Mouse (Mus musculus) ZHBTc4 (cell line): ENCODE data around the gene Tom1l2.

Experiments used
- DNase-seq: peaks from one replicate; pipeline ENCODE4 v3.0.0-alpha.2; 2011; ENCODE audit warnings: low read depth, low spot score

The Tom1l2 gene

GRCm38 (mm10) chr11:60346537-60346936 is 6.2 kb downstream of the Tom1l2 start:
- DNase-seq = no peak

DNA sequence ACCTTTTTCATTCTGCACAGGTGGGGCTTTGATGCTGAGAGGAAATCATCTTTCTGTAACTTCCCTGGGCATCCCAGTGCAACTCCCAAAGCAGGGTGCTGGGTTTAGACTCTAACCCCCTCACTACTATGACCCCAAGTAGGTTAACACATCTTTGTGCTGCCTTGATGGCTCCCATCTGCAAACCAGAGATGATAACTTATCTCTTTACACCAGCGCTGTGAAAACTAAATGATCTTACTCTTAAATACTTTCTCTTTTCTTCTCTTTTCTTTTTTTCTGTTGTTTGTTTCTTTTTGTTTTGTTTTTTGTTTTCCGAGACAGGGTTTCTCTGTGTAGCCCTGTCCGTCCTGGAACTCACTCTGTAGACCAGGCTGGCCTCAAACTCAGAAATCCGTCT is 6.8 kb downstream of the Tom1l2 start:
- no peak for DNase-seq

DNA sequence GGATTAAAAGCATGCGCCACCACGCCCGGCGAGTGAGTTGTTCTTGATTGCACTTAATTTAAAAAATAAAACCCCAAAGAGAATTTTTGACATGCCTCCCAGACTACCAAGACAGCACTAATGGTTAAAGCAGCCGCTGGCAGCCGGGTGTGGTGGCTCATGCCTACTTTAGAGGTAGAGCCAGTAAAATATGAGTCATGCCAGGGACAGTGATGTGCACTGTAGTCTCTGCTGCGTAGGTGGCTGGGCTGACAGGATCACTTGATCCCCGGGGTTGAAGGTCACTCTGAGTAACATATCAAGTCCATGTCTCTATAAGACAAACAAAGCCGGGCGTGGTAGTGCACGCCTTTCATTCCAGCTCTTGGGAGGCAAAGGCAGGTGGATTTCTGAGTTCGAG is 13.3 kb downstream of the Tom1l2 start:
- peak; percentile 84 for DNase-seq

GRCm38 (mm10) chr11:60338291-60338690 is 14.4 kb downstream of the Tom1l2 start:
- peak; percentile 83 for DNase-seq

DNA sequence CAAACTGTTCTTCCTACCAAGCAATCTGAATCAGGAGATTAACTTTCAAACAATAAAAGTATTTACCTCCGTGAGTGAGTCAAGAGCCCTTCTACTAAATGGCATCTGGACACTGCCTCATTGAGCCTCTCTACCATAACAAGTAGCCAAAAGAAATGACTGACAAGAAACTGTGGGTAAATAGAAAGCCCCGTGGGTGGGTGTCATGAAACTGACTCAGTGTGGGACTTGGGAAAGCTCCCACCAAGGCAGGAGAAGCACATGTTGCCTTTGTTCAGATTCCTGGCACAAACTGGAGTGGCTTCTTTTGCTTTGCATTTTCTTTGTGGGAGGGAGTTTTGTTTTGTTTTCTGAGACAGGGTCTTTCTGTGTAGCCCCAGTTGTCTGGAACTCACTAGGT is 16.9 kb downstream of the Tom1l2 start:
- no peak for DNase-seq

DNA sequence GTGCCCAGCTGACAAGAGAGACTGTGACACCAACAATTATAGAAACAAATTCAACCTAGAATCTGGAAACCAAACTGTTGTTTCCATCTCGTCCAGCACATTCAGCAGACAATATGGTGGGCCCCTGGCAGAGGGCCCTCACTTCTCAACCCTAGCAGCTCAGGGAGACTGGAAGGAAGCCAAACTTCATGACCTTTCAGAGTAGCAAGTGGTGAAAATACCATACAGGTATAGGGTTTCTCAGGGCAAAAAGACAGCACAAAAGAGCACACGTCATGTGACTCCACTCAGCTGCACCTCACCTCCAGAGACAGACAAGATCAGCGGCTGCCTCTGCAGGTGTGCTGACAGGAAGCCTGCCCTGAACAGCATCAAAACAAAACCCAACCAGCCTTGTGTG is 18.6 kb downstream of the Tom1l2 start:
- no peak for DNase-seq

DNA sequence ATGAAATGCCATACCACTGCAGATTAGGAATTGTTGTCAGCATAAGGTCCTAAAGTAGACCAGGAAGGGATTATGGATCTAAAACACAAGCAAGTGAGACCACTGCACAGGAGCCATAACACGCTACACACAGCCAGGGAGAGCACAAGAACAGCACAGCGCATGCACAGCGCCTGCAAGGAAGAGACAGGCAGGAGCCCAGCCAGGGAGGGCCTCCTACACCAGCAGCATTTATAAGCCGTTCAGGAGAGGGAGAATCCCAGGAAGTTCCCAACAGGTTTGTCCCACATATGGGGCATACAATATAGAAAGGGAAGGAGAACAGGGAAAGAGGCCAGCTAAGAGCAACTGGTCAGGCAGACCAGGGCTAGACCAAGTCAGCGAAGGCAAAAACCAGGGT is 19.2 kb downstream of the Tom1l2 start:
- no peak for DNase-seq

DNA sequence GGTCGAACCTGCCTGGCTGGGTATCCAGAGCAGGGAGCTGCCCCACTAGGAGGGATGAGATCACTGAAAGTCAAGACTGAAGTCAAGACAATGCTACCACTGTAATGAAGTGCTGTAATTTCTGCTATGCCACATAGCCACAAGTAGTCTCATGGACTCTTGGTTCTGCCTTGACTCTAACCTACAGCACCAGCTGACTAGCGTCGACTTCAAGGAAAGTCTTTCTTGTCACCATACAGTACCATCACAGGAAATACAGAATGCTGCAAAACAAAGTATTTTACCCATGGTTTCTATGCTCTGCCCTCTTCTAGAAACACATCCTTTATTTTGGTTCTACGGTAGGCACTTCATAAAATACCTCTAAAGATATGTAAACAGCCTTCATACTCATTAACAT is 22.2 kb downstream of the Tom1l2 start:
- DNase-seq = no peak

GRCm38 (mm10) chr11:60323731-60324130 is 29.0 kb downstream of the Tom1l2 start:
- DNase-seq = no peak

DNA sequence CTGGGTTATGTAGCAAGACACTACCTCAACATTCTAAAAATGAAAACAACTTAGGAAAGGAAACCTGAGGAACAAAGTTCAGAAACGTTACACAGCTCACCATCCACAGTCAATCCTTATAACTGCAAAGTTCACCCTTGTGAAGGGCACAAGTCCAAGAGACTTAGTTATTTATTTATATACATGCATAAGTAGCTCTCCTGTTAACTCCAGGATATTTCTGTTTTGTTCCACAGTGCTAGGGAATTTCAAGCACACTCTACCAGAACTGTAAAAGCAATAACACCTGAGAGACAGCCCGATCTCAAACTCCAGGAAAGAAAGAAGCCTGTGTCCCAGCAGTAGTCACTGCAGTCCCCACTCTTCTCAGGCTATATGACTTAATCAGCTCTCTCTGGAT is 31.3 kb downstream of the Tom1l2 start:
- no peak for DNase-seq

GRCm38 (mm10) chr11:60320426-60321037 is 32.2 kb downstream of the Tom1l2 start:
- no peak for DNase-seq

DNA sequence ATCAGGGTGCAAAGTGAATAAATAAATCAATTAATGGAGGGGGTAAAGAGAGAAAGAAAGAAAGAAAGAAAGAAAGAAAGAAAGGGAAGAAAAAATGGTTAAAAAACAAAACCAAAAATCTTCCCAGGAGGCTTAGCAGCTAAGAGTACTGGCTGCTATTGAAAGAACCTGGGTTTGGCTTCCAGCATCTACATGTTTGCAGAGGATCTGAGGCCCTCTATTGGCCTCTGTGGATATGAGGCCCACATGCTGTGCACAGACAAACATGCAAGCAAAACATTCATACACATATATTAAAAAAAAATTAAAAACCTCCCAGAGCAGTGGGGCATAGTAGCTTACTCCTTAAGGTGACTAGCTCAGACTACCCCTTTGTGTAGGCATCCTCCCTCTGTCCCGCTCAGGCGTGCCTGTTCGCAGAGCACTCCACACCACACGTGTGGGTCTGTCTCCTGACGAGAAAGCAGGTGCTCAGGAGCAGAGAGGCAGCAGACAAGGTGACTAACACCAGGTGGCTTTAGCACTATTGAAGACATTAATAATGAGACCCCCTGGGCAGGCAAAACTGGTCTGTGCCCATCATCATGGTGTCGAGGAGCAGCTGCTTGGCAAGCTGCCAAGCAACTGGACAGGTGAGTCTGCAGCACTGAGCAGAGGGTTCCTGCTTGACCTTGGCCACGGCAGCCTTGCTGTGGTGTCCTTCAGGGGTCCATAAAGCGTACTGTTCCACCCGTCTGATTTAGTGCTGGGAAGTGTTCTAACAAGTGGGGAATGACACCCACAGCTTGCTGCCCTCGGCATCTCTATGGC is 33.2 kb downstream of the Tom1l2 start:
- DNase-seq = no peak

- DNase-seq = no peak
Observed at GRCm38 (mm10) chr11:60318716-60319115, 34.0 kb downstream of the Tom1l2 start.

GRCm38 (mm10) chr11:60317376-60318102 is 35.2 kb downstream of the Tom1l2 start:
- DNase-seq = no peak

GRCm38 (mm10) chr11:60316883-60317282 is 35.8 kb downstream of the Tom1l2 start:
- DNase-seq = no peak

DNA sequence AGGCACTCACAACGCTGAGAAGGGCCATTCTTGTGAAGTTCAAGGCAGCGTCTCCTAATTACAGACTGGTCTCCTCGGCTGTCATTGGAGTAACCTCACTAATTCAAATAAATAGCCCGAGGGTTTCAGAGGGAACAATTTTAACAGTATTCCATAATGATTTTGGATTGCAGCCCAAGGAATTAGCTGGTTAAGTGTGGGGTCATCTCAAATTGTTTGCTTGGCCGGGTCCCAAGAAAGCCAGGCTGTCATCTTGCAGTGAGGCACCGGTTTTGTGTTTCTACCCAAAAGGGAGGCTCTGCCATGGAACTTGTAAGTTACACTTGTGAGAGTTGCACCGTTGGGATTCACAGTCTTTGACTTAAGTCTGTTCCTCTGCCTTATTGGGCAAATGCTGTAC is 36.5 kb downstream of the Tom1l2 start:
- DNase-seq = no peak

GRCm38 (mm10) chr11:60311025-60311854 is 41.5 kb downstream of the Tom1l2 start:
- DNase-seq = no peak

DNA sequence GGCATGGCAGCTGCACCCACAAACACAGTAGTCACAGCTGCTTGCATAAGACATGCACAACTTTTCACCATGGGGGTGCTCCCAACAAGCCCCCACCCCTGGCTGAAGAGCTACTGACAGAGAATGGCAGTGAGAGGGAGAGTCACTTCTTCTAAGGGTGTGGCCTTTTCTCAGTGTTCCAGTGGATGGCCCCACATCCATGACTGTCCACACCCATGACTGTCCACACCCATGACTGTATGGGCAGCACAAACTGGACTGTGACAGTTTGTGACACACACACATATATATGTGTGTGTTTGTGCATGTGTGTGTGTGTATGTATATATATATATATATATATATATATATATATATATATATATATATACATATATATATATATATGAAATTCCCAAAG is 42.8 kb downstream of the Tom1l2 start:
- no peak for DNase-seq

GRCm38 (mm10) chr11:60308506-60309116 is 44.1 kb downstream of the Tom1l2 start:
- DNase-seq = no peak

GRCm38 (mm10) chr11:60308061-60308460 is 44.6 kb downstream of the Tom1l2 start:
- DNase-seq = no peak

GRCm38 (mm10) chr11:60307375-60307825 is 45.3 kb downstream of the Tom1l2 start:
- peak; percentile 71 for DNase-seq
